Mouse (Mus musculus) neural tube, embryonic 11.5 days (tissue): ENCODE measurements around the gene Eef1a1. TPM values are rescaled to one million over a fixed set of nuclear protein-coding genes. Genes with fewer than 3 reads are reported as not detected.

Experiments
- ATAC-seq: fragments of 200-750 bp; cut with Nextera tagmentation; 2 replicates; pipeline ENCODE4 v1.8.0; 2017; ENCODE audit warnings: moderate number of reproducible peaks, mild to moderate bottlenecking, moderate TSS enrichment, moderate library complexity; ENCODE audit not compliant: insufficient read depth, low FRiP score, low TSS enrichment
- DNase-seq: peaks from one replicate; pipeline ENCODE4 v3.0.0-alpha.2; 2015; ENCODE audit warnings: low spot score
- H3K27ac ChIP-seq: fragments of 300-500 bp; sonication (generic); 2 replicates; pipeline ENCODE4 v1.5.1; 2014; ENCODE audit warnings: low read depth, mild to moderate bottlenecking, low read length
- H3K27me3 ChIP-seq: fragments of 300-500 bp; sonication (generic); 2 replicates; pipeline ENCODE4 v1.6.1; 2014; ENCODE audit warnings: mild to moderate bottlenecking, low read length, mixed read lengths; ENCODE audit not compliant: control insufficient read depth, insufficient read depth
- H3K36me3 ChIP-seq: fragments of 300-500 bp; sonication (generic); 2 replicates; pipeline ENCODE4 v1.6.1; 2014; ENCODE audit warnings: mild to moderate bottlenecking, low read length, moderate library complexity, mixed read lengths; ENCODE audit not compliant: control insufficient read depth, insufficient read depth
- H3K4me1 ChIP-seq: fragments of 300-500 bp; sonication (generic); 2 replicates; pipeline ENCODE4 v1.6.1; 2014; ENCODE audit warnings: low read length, mixed read lengths; ENCODE audit not compliant: control insufficient read depth, insufficient read depth
- H3K4me2 ChIP-seq: fragments of 300-500 bp; sonication (generic); 2 replicates; pipeline ENCODE4 v1.6.1; 2014; ENCODE audit warnings: low read depth, mild to moderate bottlenecking, moderate library complexity
- H3K4me3 ChIP-seq: fragments of 300-500 bp; sonication (generic); 2 replicates; pipeline ENCODE4 v1.5.1; 2014; ENCODE audit warnings: low read depth, low read length
- H3K9ac ChIP-seq: fragments of 300-500 bp; sonication (generic); 2 replicates; pipeline ENCODE4 v1.6.1; 2014; ENCODE audit warnings: mild to moderate bottlenecking, low read length
- H3K9me3 ChIP-seq: fragments of 300-500 bp; sonication (generic); 2 replicates; pipeline ENCODE4 v1.6.1; 2016; ENCODE audit warnings: low read length; ENCODE audit not compliant: control insufficient read depth
- WGBS: fragments of 180-500 bp; shearing (Covaris S2); extraction: QIAGEN DNeasy Blood & Tissue Kit; methylation state at CpG from one replicate; pipeline ENCODE4 v1.1.7; 2014; 5-methylcytosine and 5-hydroxymethylcytosine counted together
- polyA plus RNA-seq: library from polyadenylated mRNA; unstranded; fragments of >200 nt; fragmentation: Nextera tagmentation; extraction: Ambion mirVana; gene quantifications from 2 replicates; pipeline ENCODE4 v1.2.1, GENCODE M21; 2014

Eef1a1 gene
- polyA plus RNA-seq, 1 experiment from 2014 or later: 4,747 TPM

- no peak for DNase-seq
- WGBS: 90% methylated on average over 4 of the region's 4 CpGs
- Histone ChIP-seq H3K4me2 (no peak overlapping the region), H3K9me3 (no peaks in the 10 kb centered on the region), H3K36me3 (peaks cover 8% of the 10 kb centered on the region), H3K27me3 (no peaks in the 10 kb centered on the region), H3K4me1 (no peaks in the 10 kb centered on the region), H3K4me3 (no peak overlapping the region), H3K9ac (no peak overlapping the region), H3K27ac (no peak overlapping the region)
- ATAC-seq: no peak
Observed at GRCm38 (mm10) chr9:78475873-78476272, 13.1 kb downstream of the Eef1a1 start.

- Histone ChIP-seq H3K4me3 (no peak overlapping the region), H3K27me3 (no peaks in the 10 kb centered on the region), H3K27ac (no peak overlapping the region), H3K9me3 (no peaks in the 10 kb centered on the region), H3K4me2 (no peak overlapping the region), H3K36me3 (peaks cover 10% of the 10 kb centered on the region), H3K4me1 (no peaks in the 10 kb centered on the region), H3K9ac (no peak overlapping the region)
- DNase-seq (no peak), ATAC-seq (no peak)
- 95% methylated on average over 2 of the region's 2 CpGs for WGBS
Observed at GRCm38 (mm10) chr9:78475383-78475780, 13.6 kb downstream of the Eef1a1 start.

GRCm38 (mm10) chr9:78474771-78475382 is 14.1 kb downstream of the Eef1a1 start:
- no peak for ATAC-seq
- no peaks in the 10 kb centered on the region for H3K27me3 ChIP-seq
- 89% methylated on average over 5 of the region's 5 CpGs for WGBS

GRCm38 (mm10) chr9:78474270-78474669 is 14.7 kb downstream of the Eef1a1 start:
- H3K27me3 ChIP-seq: no peaks in the 10 kb centered on the region
- no peak overlapping the region for H3K4me2 ChIP-seq
- H3K4me1 ChIP-seq: no peaks in the 10 kb centered on the region
- H3K9ac ChIP-seq: no peak overlapping the region
- DNase-seq: no peak
- H3K9me3 ChIP-seq: no peaks in the 10 kb centered on the region
- WGBS: 73% methylated on average over 2 of the region's 2 CpGs
- ATAC-seq: no peak
- H3K36me3 ChIP-seq: peaks cover 8% of the 10 kb centered on the region
- no peak overlapping the region for H3K27ac ChIP-seq
- no peak overlapping the region for H3K4me3 ChIP-seq

More at GRCm38 (mm10) chr9:78474771-78475382, 14.1 kb downstream of the Eef1a1 start:
- Histone ChIP-seq H3K4me1 (no peaks in the 10 kb centered on the region), H3K36me3 (peaks cover 10% of the 10 kb centered on the region), H3K4me2 (no peak overlapping the region), H3K9ac (no peak overlapping the region), H3K4me3 (no peak overlapping the region), H3K9me3 (no peaks in the 10 kb centered on the region), H3K27ac (no peak overlapping the region)
- no peak for DNase-seq

GRCm38 (mm10) chr9:78473588-78473987 is 15.4 kb downstream of the Eef1a1 start:
- ATAC-seq (no peak), DNase-seq (no peak)
- 75% methylated on average over 8 of the region's 8 CpGs for WGBS
- Histone ChIP-seq H3K27ac (no peak overlapping the region), H3K9ac (no peak overlapping the region), H3K9me3 (no peaks in the 10 kb centered on the region), H3K36me3 (peaks cover 8% of the 10 kb centered on the region), H3K27me3 (no peaks in the 10 kb centered on the region), H3K4me1 (no peaks in the 10 kb centered on the region), H3K4me2 (no peak overlapping the region), H3K4me3 (no peak overlapping the region)

- H3K27me3 ChIP-seq: no peaks in the 10 kb centered on the region
- H3K36me3 ChIP-seq: peaks cover 16% of the 10 kb centered on the region
- no peak overlapping the region for H3K27ac ChIP-seq
- H3K4me1 ChIP-seq: no peaks in the 10 kb centered on the region
- DNase-seq (no peak), ATAC-seq (no peak)
- WGBS: 92% methylated on average over 3 of the region's 3 CpGs
- no peak overlapping the region for H3K9ac ChIP-seq
- no peak overlapping the region for H3K4me3 ChIP-seq
- no peaks in the 10 kb centered on the region for H3K9me3 ChIP-seq
- no peak overlapping the region for H3K4me2 ChIP-seq
Observed at GRCm38 (mm10) chr9:78465725-78466124, 23.2 kb downstream of the Eef1a1 start.

- Histone ChIP-seq H3K4me2 (no peak overlapping the region), H3K36me3 (peaks cover 21% of the 10 kb centered on the region), H3K4me1 (no peaks in the 10 kb centered on the region), H3K27ac (no peak overlapping the region), H3K9me3 (no peaks in the 10 kb centered on the region), H3K4me3 (no peak overlapping the region), H3K27me3 (no peaks in the 10 kb centered on the region), H3K9ac (no peak overlapping the region)
- DNase-seq (no peak), ATAC-seq (no peak)
- WGBS: 96% methylated on average over 4 of the region's 4 CpGs
Observed at GRCm38 (mm10) chr9:78463337-78463736, 25.6 kb downstream of the Eef1a1 start.

- 92% methylated on average over 8 of the region's 8 CpGs for WGBS
- no peak overlapping the region for H3K4me3 ChIP-seq
- no peak overlapping the region for H3K4me2 ChIP-seq
- DNase-seq (no peak), ATAC-seq (no peak)
- no peaks in the 10 kb centered on the region for H3K4me1 ChIP-seq
- no peaks in the 10 kb centered on the region for H3K9me3 ChIP-seq
- no peak overlapping the region for H3K9ac ChIP-seq
- H3K27me3 ChIP-seq: no peaks in the 10 kb centered on the region
- H3K27ac ChIP-seq: no peak overlapping the region
- peaks cover 17% of the 10 kb centered on the region for H3K36me3 ChIP-seq
Observed at GRCm38 (mm10) chr9:78457026-78457425, 31.9 kb downstream of the Eef1a1 start.

- Histone ChIP-seq H3K4me1 (peaks cover 3% of the 10 kb centered on the region; the same call in 1 of the 2 replicates), H3K27ac (no peak overlapping the region), H3K9me3 (no peaks in the 10 kb centered on the region), H3K4me2 (no peak overlapping the region), H3K36me3 (0 out of 2 replicates have a peak, but pooled peaks cover 2% of the 10 kb centered on the region), H3K9ac (no peak overlapping the region), H3K4me3 (no peak overlapping the region), H3K27me3 (no peaks in the 10 kb centered on the region)
- WGBS: 89% methylated on average over 4 of the region's 4 CpGs
- ATAC-seq: no peak
- DNase-seq: no peak
Observed at GRCm38 (mm10) chr9:78451382-78451781, 37.6 kb downstream of the Eef1a1 start.
